Mouse (Mus musculus) monocyte, adult 5-6 weeks (primary cell): ENCODE measurements around the gene Chrne. TPM values are rescaled to one million over a fixed set of nuclear protein-coding genes. Genes with fewer than 3 reads are reported as not detected.
"Not testable (repeated sequence)": the region's sequence is repeated elsewhere in the genome, so short reads cannot be mapped to it uniquely, and the experiment has no call there.

ENCODE experiments used
- ATAC-seq: fragments of 153-309, 156-312 bp; replicated peaks from 2 replicates; pipeline ENCODE4 v1.8.0; 2017; ENCODE audit warnings: mild to moderate bottlenecking; ENCODE audit not compliant: low TSS enrichment, insufficient number of reproducible peaks, severe bottlenecking, poor library complexity, low FRiP score
- total RNA-seq: library from RNA; stranded (forward); fragments of 200-1000, 200-491, 200-594 nt; gene quantifications from 3 replicates; pipeline ENCODE4 v1.2.3, GENCODE M21; 2017

Chrne gene
- total RNA-seq, 1 experiment from 2014 or later = 5.5 TPM

DNA sequence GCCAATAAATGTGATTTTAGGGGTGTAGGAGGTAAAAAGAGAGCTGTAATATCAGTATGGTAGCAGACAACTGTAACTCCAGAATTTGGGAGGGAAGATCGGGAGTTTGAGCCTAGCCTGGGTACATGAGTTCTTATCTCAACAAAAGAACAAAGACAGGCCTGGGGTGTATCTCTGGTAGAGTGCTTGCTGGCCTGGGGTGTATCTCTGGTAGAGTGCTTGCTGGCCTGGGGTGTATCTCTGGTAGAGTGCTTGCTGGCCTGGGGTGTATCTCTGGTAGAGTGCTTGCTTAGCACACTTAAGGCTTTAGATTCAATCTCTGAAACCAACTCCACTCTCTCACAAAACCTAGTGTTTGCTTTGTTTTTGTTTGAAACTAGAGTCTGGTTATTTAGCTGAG is 48.4 kb downstream of the Chrne start:
- ATAC-seq = not testable (repeated sequence)

DNA sequence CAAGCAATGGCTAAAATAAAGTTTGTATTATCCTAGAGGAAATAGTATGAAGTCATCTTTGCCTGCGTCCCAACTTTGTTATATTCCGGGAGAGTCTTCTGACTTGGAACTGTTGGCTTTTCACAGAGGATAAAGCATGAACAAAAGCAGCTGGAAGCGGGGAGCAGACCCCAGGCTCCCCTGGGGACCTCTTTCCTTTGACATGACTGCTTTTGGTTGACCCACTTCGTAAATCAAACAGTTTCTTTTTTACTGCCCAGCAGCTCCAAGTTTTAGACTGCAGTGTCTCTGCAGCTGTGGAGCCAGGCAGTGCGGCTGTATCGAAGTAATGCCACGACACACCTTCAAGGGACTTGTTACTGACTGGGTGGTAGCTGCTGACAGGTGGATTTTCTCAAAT is 52.4 kb downstream of the Chrne start:
- no peak for ATAC-seq

Other genes with a start within 250 kb of the Chrne start
- gene Pelp1, start 209.2 kb downstream of the Chrne start, total RNA-seq = 1.6 to 4.9 TPM (median 2.1 TPM) in 3 replicates
- 94.2 to 148 TPM (median 113 TPM) in 3 replicates for gene Arrb2, start 186.6 kb downstream of the Chrne start, total RNA-seq
- 37.7 to 56.2 TPM (median 52.1 TPM) in 3 replicates for gene Med11, start 167.3 kb downstream of the Chrne start, total RNA-seq
- gene Zmynd15, start 159.8 kb downstream of the Chrne start, total RNA-seq = 0.21 TPM in 1 of 3 replicates, not detected in the others
- 1.6 to 3.5 TPM (median 2.8 TPM) in 3 replicates for gene Cxcl16, start 159.2 kb downstream of the Chrne start, total RNA-seq
- not detected in 3 replicates for gene Tm4sf5, start 114.0 kb downstream of the Chrne start, total RNA-seq
- not detected in 3 replicates for gene Vmo1, start 104.6 kb downstream of the Chrne start, total RNA-seq
- not detected in 3 replicates for gene Gltpd2, start 100.0 kb downstream of the Chrne start, total RNA-seq
- 181 to 224 TPM (median 209 TPM) in 3 replicates for gene Psmb6, start 93.8 kb downstream of the Chrne start, total RNA-seq
- not detected in 3 replicates for gene Gm40193, start 86.3 kb downstream of the Chrne start, total RNA-seq
- gene Pld2, start 79.2 kb downstream of the Chrne start, total RNA-seq = 5.1 to 22.0 TPM (median 11.1 TPM) in 3 replicates
- gene Mink1, start 56.3 kb downstream of the Chrne start, total RNA-seq = 50.8 to 81.3 TPM (median 55.8 TPM) in 3 replicates
- gene 4930544D05Rik, start 3.4 kb downstream of the Chrne start, total RNA-seq = not detected in 3 replicates
- 0.57 to 3.3 TPM in 2 of 3 replicates, not detected in the other for gene Gp1ba, start 19.9 kb upstream of the Chrne start, total RNA-seq
- gene Rnf167, start 28.0 kb upstream of the Chrne start, total RNA-seq = 89.4 to 129 TPM (median 90.9 TPM) in 3 replicates
- 41.1 to 62.6 TPM (median 43.5 TPM) in 3 replicates for gene Slc25a11, start 28.3 kb upstream of the Chrne start, total RNA-seq
- 527 to 871 TPM (median 568 TPM) in 3 replicates for gene Pfn1, start 35.4 kb upstream of the Chrne start, total RNA-seq
- gene Eno3, start 38.0 kb upstream of the Chrne start, total RNA-seq = 236 to 452 TPM (median 414 TPM) in 3 replicates
- 49.1 to 78.2 TPM (median 76.7 TPM) in 3 replicates for gene Spag7, start 50.2 kb upstream of the Chrne start, total RNA-seq
- gene Camta2, start 68.9 kb upstream of the Chrne start, total RNA-seq = 8.9 to 20.6 TPM (median 15.7 TPM) in 3 replicates
- 0.53 TPM in 1 of 3 replicates, not detected in the others for gene Inca1, start 80.9 kb upstream of the Chrne start, total RNA-seq
- gene Kif1c, start 81.3 kb upstream of the Chrne start, total RNA-seq = 27.3 to 30.6 TPM (median 30.3 TPM) in 3 replicates
- 2.1 to 6.5 TPM (median 2.1 TPM) in 3 replicates for gene Zfp3, start 145.0 kb upstream of the Chrne start, total RNA-seq
- 13.5 to 64.4 TPM (median 25.6 TPM) in 3 replicates for gene Scimp, start 193.4 kb upstream of the Chrne start, total RNA-seq
- 69.4 to 95.6 TPM (median 71.4 TPM) in 3 replicates for gene Rabep1, start 225.6 kb upstream of the Chrne start, total RNA-seq